Mouse (Mus musculus) monocyte, adult 5-6 weeks (primary cell): Measurements from ENCODE around the gene Slc19a1. TPM values are rescaled to one million over a fixed set of nuclear protein-coding genes. Genes with fewer than 3 reads are reported as not detected.

ENCODE experiments used
- ATAC-seq: fragments of 153-309, 156-312 bp; replicated peaks from 2 replicates; pipeline ENCODE4 v1.8.0; 2017; ENCODE audit warnings: mild to moderate bottlenecking; ENCODE audit not compliant: low TSS enrichment, insufficient number of reproducible peaks, severe bottlenecking, poor library complexity, low FRiP score
- total RNA-seq: library from RNA; stranded (forward); fragments of 200-1000, 200-491, 200-594 nt; gene quantifications from 3 replicates; pipeline ENCODE4 v1.2.3, GENCODE M21; 2017

Gene Slc19a1
- total RNA-seq, 1 experiment from 2014 or later: 0.38 TPM

- no peak for ATAC-seq
Measured at GRCm38 (mm10) chr10:77082921-77083320, 50.9 kb downstream of the Slc19a1 start.

GRCm38 (mm10) chr10:77084568-77084967, 52.5 kb downstream of the Slc19a1 start:
- ATAC-seq: no peak

- ATAC-seq: no peak
Measured at GRCm38 (mm10) chr10:77089336-77089735, 57.3 kb downstream of the Slc19a1 start.

- ATAC-seq: no peak
Measured at GRCm38 (mm10) chr10:77090063-77090462, 58.0 kb downstream of the Slc19a1 start.

- no peak for ATAC-seq
Measured at GRCm38 (mm10) chr10:77091538-77092097, 59.6 kb downstream of the Slc19a1 start.

GRCm38 (mm10) chr10:77093817-77094216, 61.8 kb downstream of the Slc19a1 start:
- ATAC-seq: no peak

GRCm38 (mm10) chr10:77095666-77096065, 63.6 kb downstream of the Slc19a1 start:
- no peak for ATAC-seq

GRCm38 (mm10) chr10:77097006-77097889, 65.2 kb downstream of the Slc19a1 start:
- no peak for ATAC-seq

- no peak for ATAC-seq
Measured at GRCm38 (mm10) chr10:77097890-77098200, 65.8 kb downstream of the Slc19a1 start.

GRCm38 (mm10) chr10:77098619-77099018, 66.6 kb downstream of the Slc19a1 start:
- no peak for ATAC-seq

GRCm38 (mm10) chr10:77099777-77100176, 67.7 kb downstream of the Slc19a1 start:
- no peak for ATAC-seq

- no peak for ATAC-seq
Measured at GRCm38 (mm10) chr10:77103689-77104088, 71.6 kb downstream of the Slc19a1 start.

GRCm38 (mm10) chr10:77104327-77104726, 72.3 kb downstream of the Slc19a1 start:
- no peak for ATAC-seq

GRCm38 (mm10) chr10:77108106-77108505, 76.1 kb downstream of the Slc19a1 start:
- no peak for ATAC-seq

- ATAC-seq: no peak
Measured at GRCm38 (mm10) chr10:77110010-77110409, 78.0 kb downstream of the Slc19a1 start.

Other genes with a start within 250 kb of the Slc19a1 start
- 2.2 to 2.6 TPM (median 2.5 TPM) in 3 replicates for gene Pcbp3, start 70.4 kb upstream of the Slc19a1 start, total RNA-seq
- not detected in 3 replicates for gene Col18a1, start 134.3 kb downstream of the Slc19a1 start, total RNA-seq
- gene Pofut2, start 227.0 kb downstream of the Slc19a1 start, total RNA-seq: 16.3 to 29.2 TPM (median 21.8 TPM) in 3 replicates